Mouse (Mus musculus) forebrain, embryonic 12.5 days (tissue): Measurements from ENCODE around the gene Chn2. TPM values are rescaled to one million over a fixed set of nuclear protein-coding genes. Genes with fewer than 3 reads are reported as not detected.

Source experiments
- ATAC-seq: fragments of 200-750 bp; cut with Nextera tagmentation; 2 replicates; pipeline ENCODE4 v1.8.0; 2017; ENCODE audit warnings: moderate TSS enrichment; ENCODE audit not compliant: low FRiP score
- H3K27ac ChIP-seq: fragments of 300-500 bp; sonication (generic); 2 replicates; pipeline ENCODE4 v1.5.1; 2016; ENCODE audit warnings: mild to moderate bottlenecking
- H3K27me3 ChIP-seq: fragments of 300-500 bp; sonication (generic); 2 replicates; pipeline ENCODE4 v1.6.1; 2016; ENCODE audit warnings: mild to moderate bottlenecking
- H3K36me3 ChIP-seq: fragments of 300-500 bp; sonication (generic); replicated peaks from 2 replicates; pipeline ENCODE4 v1.6.1; 2016; ENCODE audit warnings: mild to moderate bottlenecking
- H3K4me1 ChIP-seq: fragments of 300-500 bp; sonication (generic); 2 replicates; pipeline ENCODE4 v1.6.1; 2016
- H3K4me2 ChIP-seq: fragments of 300-500 bp; sonication (generic); 2 replicates; pipeline ENCODE4 v1.6.1; 2016; ENCODE audit warnings: mild to moderate bottlenecking, moderate library complexity
- H3K4me3 ChIP-seq: fragments of 300-500 bp; sonication (generic); replicated peaks from 2 replicates; pipeline ENCODE4 v1.5.1; 2016; ENCODE audit warnings: mild to moderate bottlenecking
- H3K9ac ChIP-seq: fragments of 300-500 bp; sonication (generic); 2 replicates; pipeline ENCODE4 v1.6.1; 2016; ENCODE audit warnings: mild to moderate bottlenecking
- H3K9me3 ChIP-seq: fragments of 300-500 bp; sonication (generic); 2 replicates; pipeline ENCODE4 v1.6.1; 2016
- WGBS: fragments of 180-500 bp; shearing (Covaris S2); methylation state at CpG from one replicate; pipeline ENCODE4 v1.1.7; 2016; 5-methylcytosine and 5-hydroxymethylcytosine counted together
- polyA plus RNA-seq: library from polyadenylated mRNA; unstranded; fragments of >200 nt; fragmentation: Nextera tagmentation; extraction: Ambion mirVana; gene quantifications from 2 replicates; pipeline ENCODE4 v1.2.1, GENCODE M21; 2016

Gene Chn2
- polyA plus RNA-seq, 1 experiment from 2014 or later, result 29.8 TPM

GRCm38 (mm10) chr6:54045748-54046721, 6.7 kb downstream of the Chn2 start:
- no peaks in the 10 kb centered on the region for H3K36me3 ChIP-seq
- no peak overlapping the region for H3K4me3 ChIP-seq
- no peak overlapping the region for H3K9ac ChIP-seq
- 81% methylated on average over 8 of the region's 8 CpGs for WGBS
- H3K4me2 ChIP-seq, result no peak overlapping the region
- H3K9me3 ChIP-seq, result no peaks in the 10 kb centered on the region
- H3K27me3 ChIP-seq, result peaks cover 15% of the 10 kb centered on the region
- ATAC-seq, result no peak
- peaks cover 15% of the 10 kb centered on the region for H3K4me1 ChIP-seq
- H3K27ac ChIP-seq, result no peak overlapping the region

- Histone ChIP-seq H3K36me3 (no peaks in the 10 kb centered on the region), H3K4me3 (no peak overlapping the region), H3K9ac (no peak overlapping the region), H3K4me1 (peaks cover 13% of the 10 kb centered on the region), H3K9me3 (no peaks in the 10 kb centered on the region), H3K27ac (no peak overlapping the region), H3K27me3 (peaks cover 9% of the 10 kb centered on the region; the same call in 1 of the 2 replicates), H3K4me2 (no peak overlapping the region)
- 90% methylated on average over 11 of the region's 11 CpGs for WGBS
- no peak for ATAC-seq
Measured at GRCm38 (mm10) chr6:54046884-54047747, 7.8 kb downstream of the Chn2 start.

- H3K9me3 ChIP-seq, result no peaks in the 10 kb centered on the region
- H3K36me3 ChIP-seq, result no peaks in the 10 kb centered on the region
- no peak overlapping the region for H3K9ac ChIP-seq
- WGBS, result 94% methylated on average over 6 of the region's 6 CpGs
- H3K4me2 ChIP-seq, result no peak overlapping the region
- H3K27ac ChIP-seq, result no peak overlapping the region
- H3K4me1 ChIP-seq, result peaks cover 12% of the 10 kb centered on the region
- H3K27me3 ChIP-seq, result no peaks in the 10 kb centered on the region; the same call in 1 of the 2 replicates
- H3K4me3 ChIP-seq, result no peak overlapping the region
- ATAC-seq, result no peak
Measured at GRCm38 (mm10) chr6:54048768-54049167, 9.4 kb downstream of the Chn2 start.

- Histone ChIP-seq H3K36me3 (no peaks in the 10 kb centered on the region), H3K27ac (no peak overlapping the region), H3K27me3 (no peaks in the 10 kb centered on the region; the same call in 1 of the 2 replicates), H3K9me3 (no peaks in the 10 kb centered on the region), H3K4me3 (no peak overlapping the region), H3K9ac (no peak overlapping the region), H3K4me1 (peaks cover 23% of the 10 kb centered on the region), H3K4me2 (no peak overlapping the region)
- ATAC-seq, result no peak
- WGBS, result 63% methylated on average over 7 of the region's 7 CpGs
Measured at GRCm38 (mm10) chr6:54051173-54051572, 11.8 kb downstream of the Chn2 start.

GRCm38 (mm10) chr6:54052124-54052523, 12.8 kb downstream of the Chn2 start:
- H3K4me2 ChIP-seq, result no peak overlapping the region
- WGBS, result 90% methylated on average over 7 of the region's 7 CpGs
- no peak for ATAC-seq
- no peaks in the 10 kb centered on the region; the same call in 1 of the 2 replicates for H3K27me3 ChIP-seq
- no peak overlapping the region for H3K4me3 ChIP-seq
- H3K9me3 ChIP-seq, result no peaks in the 10 kb centered on the region
- H3K9ac ChIP-seq, result no peak overlapping the region
- peaks cover 28% of the 10 kb centered on the region for H3K4me1 ChIP-seq
- H3K36me3 ChIP-seq, result no peaks in the 10 kb centered on the region
- H3K27ac ChIP-seq, result no peak overlapping the region

GRCm38 (mm10) chr6:54052666-54053065, 13.3 kb downstream of the Chn2 start:
- H3K4me1 ChIP-seq, result peaks cover 26% of the 10 kb centered on the region
- H3K4me2 ChIP-seq, result no peak overlapping the region
- 81% methylated on average over 1 of the region's 1 CpGs for WGBS
- H3K9ac ChIP-seq, result no peak overlapping the region
- no peak for ATAC-seq
- H3K27me3 ChIP-seq, result no peaks in the 10 kb centered on the region; the same call in 1 of the 2 replicates
- no peaks in the 10 kb centered on the region for H3K9me3 ChIP-seq
- no peaks in the 10 kb centered on the region for H3K36me3 ChIP-seq
- H3K4me3 ChIP-seq, result no peak overlapping the region
- no peak overlapping the region for H3K27ac ChIP-seq

- WGBS, result 80% methylated on average over 3 of the region's 3 CpGs
- peaks cover 26% of the 10 kb centered on the region for H3K4me1 ChIP-seq
- no peak overlapping the region for H3K4me3 ChIP-seq
- no peaks in the 10 kb centered on the region for H3K9me3 ChIP-seq
- H3K9ac ChIP-seq, result no peak overlapping the region
- H3K36me3 ChIP-seq, result no peaks in the 10 kb centered on the region
- no peaks in the 10 kb centered on the region; the same call in 1 of the 2 replicates for H3K27me3 ChIP-seq
- ATAC-seq, result no peak
- no peak overlapping the region for H3K27ac ChIP-seq
- no peak overlapping the region for H3K4me2 ChIP-seq
Measured at GRCm38 (mm10) chr6:54053316-54053715, 14.0 kb downstream of the Chn2 start.

- Histone ChIP-seq H3K9ac (no peak overlapping the region), H3K4me1 (peaks cover 26% of the 10 kb centered on the region), H3K27ac (0 out of 2 replicates have a peak overlapping the region, but pooled peaks have one; percentile 8), H3K4me2 (no peak overlapping the region), H3K4me3 (no peak overlapping the region), H3K36me3 (no peaks in the 10 kb centered on the region), H3K9me3 (no peaks in the 10 kb centered on the region), H3K27me3 (no peaks in the 10 kb centered on the region; the same call in 1 of the 2 replicates)
- WGBS, result 75% methylated on average over 5 of the region's 5 CpGs
- ATAC-seq, result no peak
Measured at GRCm38 (mm10) chr6:54055387-54055786, 16.0 kb downstream of the Chn2 start.

- Histone ChIP-seq H3K9me3 (no peaks in the 10 kb centered on the region), H3K36me3 (no peaks in the 10 kb centered on the region), H3K4me3 (no peak overlapping the region), H3K27ac (no peak overlapping the region), H3K9ac (no peak overlapping the region), H3K4me1 (peaks cover 24% of the 10 kb centered on the region; the same call in 1 of the 2 replicates), H3K4me2 (no peak overlapping the region), H3K27me3 (no peaks in the 10 kb centered on the region; the same call in 1 of the 2 replicates)
- WGBS, result 67% methylated on average over 18 of the region's 18 CpGs
- ATAC-seq, result no peak
Measured at GRCm38 (mm10) chr6:54056548-54057532, 17.5 kb downstream of the Chn2 start.

- ATAC-seq, result no peak
- Histone ChIP-seq H3K27ac (no peak overlapping the region), H3K9me3 (no peaks in the 10 kb centered on the region), H3K27me3 (no peaks in the 10 kb centered on the region; the same call in 1 of the 2 replicates), H3K9ac (no peak overlapping the region), H3K4me2 (no peak overlapping the region), H3K36me3 (no peaks in the 10 kb centered on the region), H3K4me3 (no peak overlapping the region), H3K4me1 (peaks cover 24% of the 10 kb centered on the region; the same call in 1 of the 2 replicates)
- WGBS, result 77% methylated on average over 10 of the region's 10 CpGs
Measured at GRCm38 (mm10) chr6:54057661-54058060, 18.3 kb downstream of the Chn2 start.

- Histone ChIP-seq H3K36me3 (no peaks in the 10 kb centered on the region), H3K9me3 (no peaks in the 10 kb centered on the region), H3K4me1 (peaks cover 28% of the 10 kb centered on the region; the same call in 1 of the 2 replicates), H3K27ac (no peak overlapping the region), H3K27me3 (no peaks in the 10 kb centered on the region), H3K4me2 (no peak overlapping the region), H3K9ac (no peak overlapping the region), H3K4me3 (no peak overlapping the region)
- 70% methylated on average over 8 of the region's 8 CpGs for WGBS
- ATAC-seq, result no peak
Measured at GRCm38 (mm10) chr6:54058837-54059236, 19.5 kb downstream of the Chn2 start.
